Mouse (Mus musculus) brain, embryonic 14.5 days (tissue): ENCODE measurements around the gene Cdc42bpg.

Source experiments
- CTCF ChIP-seq: fragments of 200-500 bp; IDR thresholded peaks from 2 replicates; pipeline ENCODE4 v1.5.1; 2012; ENCODE audit warnings: inconsistent platforms, mild to moderate bottlenecking, moderate library complexity, borderline replicate concordance; ENCODE audit not compliant: insufficient read depth, insufficient read length; ENCODE audit errors: extremely low read depth
- POLR2A ChIP-seq: fragments of 200-500 bp; IDR thresholded peaks from 2 replicates; pipeline ENCODE4 v1.6.1; 2012; ENCODE audit warnings: mild to moderate bottlenecking, inconsistent platforms, borderline replicate concordance; ENCODE audit not compliant: poor library complexity, insufficient read depth, insufficient read length, severe bottlenecking; ENCODE audit errors: extremely low read depth

DNA sequence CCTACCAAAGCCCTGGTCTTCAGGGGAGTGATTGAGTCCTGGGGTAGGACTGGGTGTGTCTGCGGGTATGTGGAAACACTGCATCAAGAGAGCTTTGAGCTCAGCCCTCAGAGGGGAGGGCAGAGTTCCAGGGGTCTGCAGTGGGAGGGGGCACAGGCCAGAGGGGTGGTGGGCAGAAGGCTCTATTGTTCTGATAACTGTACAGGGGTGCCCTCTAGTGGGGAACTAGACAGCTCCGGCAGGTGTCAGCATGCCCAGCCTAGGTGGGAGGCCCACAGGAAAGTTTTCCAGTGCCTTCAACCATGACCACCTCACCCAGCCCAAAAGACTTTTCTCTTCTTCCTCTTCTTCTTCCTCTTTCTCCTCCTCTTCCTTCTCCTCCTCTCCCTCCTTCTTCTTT is 45.8 kb upstream of the Cdc42bpg start:
- TF ChIP-seq CTCF (peak; percentile 38; the same call in 1 of the 2 replicates), POLR2A (no peak)
